Mouse (Mus musculus) frontal cortex, postnatal 14 days (tissue): ENCODE results near the gene Mcemp1.

Experiments
- DNase-seq, 2 experiments: peaks; one replicate each; pipeline ENCODE4 v3.0.0; 2022; ENCODE audit warnings: low spot score in 2 of 2

The Mcemp1 gene

DNA sequence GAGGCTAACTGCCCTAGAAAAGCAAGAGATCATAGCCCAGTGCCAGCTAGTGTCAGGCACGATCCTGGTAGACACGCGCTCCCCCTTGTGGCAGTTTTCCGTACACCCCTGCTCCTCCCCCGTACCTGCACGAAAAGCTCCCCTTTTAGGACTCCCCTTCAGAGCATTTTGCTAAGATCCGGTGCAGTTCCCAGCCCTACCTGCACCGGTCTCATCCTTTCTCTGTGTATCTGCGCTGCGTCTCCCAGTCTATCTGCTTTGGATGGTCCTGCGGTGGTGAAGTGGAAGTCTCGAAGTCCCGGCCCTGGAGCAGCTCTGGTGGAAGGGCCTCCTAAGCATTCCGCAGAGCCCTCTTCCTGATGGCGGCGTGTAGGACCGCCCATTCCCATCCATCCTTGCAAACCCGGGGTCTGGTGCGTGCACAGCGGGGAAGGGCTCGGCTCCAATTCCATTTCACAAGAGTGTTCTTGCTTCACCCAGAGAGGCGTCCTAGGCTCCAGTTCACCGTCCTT lies 6.5 kb downstream of the Mcemp1 start, which contains the start of gene Fcor:
Gene Fcor (minus strand): TSS at position 383 of the 512 bp plus-strand sequence.
- DNase-seq: peak; percentile 75 to 86

GRCm38 (mm10) chr8:3674671-3675070 lies 9.1 kb downstream of the Mcemp1 start:
- no peak for DNase-seq

GRCm38 (mm10) chr8:3676131-3676992 lies 10.8 kb downstream of the Mcemp1 start, which contains the start of gene Trappc5:
Gene Trappc5 (plus strand): TSS chr8:3676299.
- peak; percentile 88 to 94 for DNase-seq

DNA sequence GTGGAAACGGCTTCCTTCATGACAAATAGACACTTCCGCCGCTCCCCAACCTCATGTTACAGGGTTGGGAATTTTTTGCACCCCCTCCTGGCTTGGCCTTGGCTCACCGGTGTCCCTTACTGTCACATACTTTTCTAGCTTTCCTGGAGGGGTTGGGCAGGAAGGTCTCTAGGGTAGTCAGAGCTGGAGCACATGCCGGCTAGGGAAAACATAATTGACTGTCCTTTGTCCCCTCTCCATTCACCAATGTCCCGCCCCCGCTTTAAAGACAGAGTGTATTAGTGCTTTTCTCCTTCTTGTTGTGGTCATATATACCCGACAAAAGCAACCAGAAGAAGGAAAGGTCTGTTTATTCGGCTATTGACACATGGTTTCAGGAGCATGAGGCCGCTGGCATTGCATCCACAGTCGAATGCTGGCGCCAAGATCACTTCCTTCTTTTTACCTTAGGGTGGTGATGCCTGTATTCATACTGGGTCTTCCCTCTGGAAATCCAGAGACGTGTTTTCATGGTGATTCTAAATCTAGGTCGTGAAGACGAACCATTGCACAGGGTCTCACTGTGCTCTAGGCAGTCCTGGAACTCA lies 11.5 kb downstream of the Mcemp1 start:
- DNase-seq: no peak

- no peak for DNase-seq
These were observed 13.3 kb downstream of the Mcemp1 start for GRCm38 (mm10) chr8:3678831-3679230.

- DNase-seq: no peak
These were observed 13.7 kb downstream of the Mcemp1 start for GRCm38 (mm10) chr8:3679236-3679635.

GRCm38 (mm10) chr8:3679656-3680055 lies 14.1 kb downstream of the Mcemp1 start:
- no peak for DNase-seq

DNA sequence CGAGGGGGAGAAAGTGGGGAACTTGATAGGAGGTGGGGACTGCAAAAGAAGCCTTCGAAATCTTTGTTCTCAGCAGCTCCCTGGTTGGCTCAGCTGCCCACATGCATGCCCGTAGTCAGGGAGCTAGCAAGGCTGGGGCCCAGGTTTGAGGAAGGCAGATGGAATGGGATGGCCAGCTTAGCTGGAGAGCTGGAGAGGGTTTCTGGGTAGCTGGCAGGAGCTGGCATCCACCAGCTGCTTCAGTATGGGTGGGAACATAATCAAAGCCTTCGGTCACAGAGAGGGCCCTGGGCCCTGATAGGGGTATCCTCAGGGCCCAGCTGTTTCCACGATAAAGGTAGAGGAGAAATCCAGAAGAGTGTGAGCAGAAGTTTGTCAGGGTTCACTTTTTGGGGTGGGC lies 16.9 kb downstream of the Mcemp1 start:
- DNase-seq: no peak

DNA sequence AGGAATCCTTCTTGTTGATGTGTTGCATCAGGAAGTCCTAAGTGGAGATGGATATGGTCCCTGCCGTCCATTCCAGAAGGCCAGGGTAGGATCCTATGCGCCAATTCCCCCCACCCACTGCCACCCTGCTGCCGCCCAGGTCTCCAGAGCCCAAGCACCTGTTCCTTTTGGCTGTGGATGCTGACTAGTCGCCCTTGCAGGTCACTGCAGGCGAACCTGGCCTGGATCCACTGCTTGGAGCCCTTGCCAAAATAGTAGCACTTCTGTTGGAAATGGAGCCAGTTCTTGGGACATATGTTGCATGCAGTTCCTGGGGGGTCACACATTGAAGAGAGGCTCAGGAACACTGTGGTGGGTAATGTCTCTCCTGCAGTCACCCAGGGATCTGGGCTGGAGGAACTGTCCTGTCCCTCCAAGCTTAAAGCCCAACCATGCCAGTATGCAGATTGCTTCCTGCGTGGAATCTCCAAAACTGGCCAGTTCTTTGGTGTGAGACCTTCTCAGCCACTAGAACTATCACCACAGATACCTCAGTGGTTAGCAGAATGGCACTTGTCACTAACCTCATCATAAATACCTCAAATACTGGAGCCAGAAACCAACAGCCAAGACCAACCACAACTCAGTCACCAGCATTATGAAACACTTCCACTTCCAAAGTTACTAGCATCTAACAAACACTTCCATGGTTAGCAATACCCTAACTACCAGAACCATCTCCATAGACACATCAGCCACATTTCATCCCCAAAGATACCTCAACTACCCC lies 18.0 kb downstream of the Mcemp1 start:
- DNase-seq: no peak

DNA sequence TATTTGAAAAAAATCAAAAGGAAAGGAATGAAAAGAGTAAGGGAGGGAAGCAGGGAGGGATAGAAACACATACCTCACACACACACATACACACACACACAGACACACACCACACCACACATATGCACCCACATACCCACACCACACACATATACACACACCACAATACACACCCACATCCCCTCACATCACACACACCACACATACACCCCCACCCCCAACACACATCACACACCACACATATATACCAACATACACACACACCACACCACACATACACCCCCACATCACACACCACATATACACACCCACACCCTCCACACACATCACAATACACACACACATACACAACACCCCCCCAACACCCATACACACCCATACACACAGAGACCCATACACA lies 19.0 kb downstream of the Mcemp1 start:
- DNase-seq: no peak

GRCm38 (mm10) chr8:3685422-3685821 lies 19.9 kb downstream of the Mcemp1 start:
- no peak for DNase-seq

DNA sequence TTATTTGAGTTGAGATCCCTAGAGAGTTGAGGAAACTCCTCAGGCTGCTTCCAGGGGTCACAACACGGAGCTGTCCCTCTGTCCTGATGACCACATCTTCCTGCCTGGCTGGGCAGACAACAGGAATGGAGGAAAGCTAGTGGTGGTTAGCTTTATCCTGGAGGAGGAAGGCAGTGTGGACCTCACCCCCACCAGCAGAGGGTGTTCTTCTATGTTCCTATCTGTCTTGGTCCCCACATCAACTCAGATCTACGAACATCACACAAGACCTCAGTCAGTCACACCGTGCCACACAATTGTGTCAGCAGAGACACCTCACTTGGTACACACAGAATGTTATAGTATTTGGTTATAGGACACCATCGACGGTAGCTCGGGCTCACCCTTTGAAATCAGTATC lies 22.0 kb downstream of the Mcemp1 start:
- no peak for DNase-seq

- DNase-seq: no peak
These were observed 25.2 kb downstream of the Mcemp1 start for GRCm38 (mm10) chr8:3690774-3691173.

DNA sequence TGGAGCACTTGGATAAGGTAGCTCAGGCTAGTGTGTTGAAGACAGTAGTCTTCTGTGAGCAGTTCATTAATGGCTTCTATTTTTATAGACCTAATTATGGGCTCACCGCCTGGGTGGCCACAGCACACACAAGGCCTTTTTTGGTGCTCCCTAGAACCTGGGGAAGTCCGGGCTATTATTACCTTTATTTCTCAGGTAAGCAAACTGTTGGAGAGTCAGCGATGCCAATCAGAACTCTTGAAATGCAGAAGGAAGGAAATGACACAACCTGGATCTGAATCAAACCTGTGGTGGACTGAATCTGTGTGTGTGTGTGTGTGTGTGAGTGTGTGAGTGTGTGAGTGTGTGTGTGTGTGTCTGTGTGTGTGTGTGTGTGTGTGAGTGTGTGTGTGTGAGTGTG lies 28.6 kb downstream of the Mcemp1 start, which contains the start of gene Fcer2a:
Gene Fcer2a (minus strand): TSS at position 55 of the 400 bp plus-strand sequence.
- DNase-seq: no peak

GRCm38 (mm10) chr8:3701491-3701890 lies 35.9 kb downstream of the Mcemp1 start:
- no peak for DNase-seq

DNA sequence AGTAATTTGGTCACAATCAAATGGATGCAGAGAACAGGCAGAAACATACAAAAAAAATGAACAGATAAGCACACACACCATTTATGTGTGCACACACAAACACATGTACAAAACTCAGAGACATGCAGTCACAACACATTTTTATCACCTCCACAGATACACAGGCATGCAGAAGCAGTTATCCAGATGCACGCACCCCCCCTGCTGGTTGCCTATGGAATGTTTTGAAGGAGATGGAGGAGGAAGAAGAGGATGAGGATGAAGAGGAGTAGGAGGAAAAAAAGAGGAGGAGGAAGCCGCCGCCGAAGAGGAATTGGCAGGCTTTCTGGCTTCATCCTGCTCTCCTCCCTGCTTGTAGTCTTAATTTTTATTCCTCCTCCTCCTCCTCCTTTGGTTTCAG lies 40.2 kb downstream of the Mcemp1 start:
- DNase-seq: no peak

- DNase-seq: no peak
These were observed 42.1 kb downstream of the Mcemp1 start for GRCm38 (mm10) chr8:3707611-3708010.

- DNase-seq: no peak
These were observed 44.8 kb downstream of the Mcemp1 start for GRCm38 (mm10) chr8:3710312-3710711.

- DNase-seq: no peak
These were observed 46.1 kb downstream of the Mcemp1 start for GRCm38 (mm10) chr8:3711646-3712045.

GRCm38 (mm10) chr8:3717321-3717954 lies 51.9 kb downstream of the Mcemp1 start:
- DNase-seq: no peak

DNA sequence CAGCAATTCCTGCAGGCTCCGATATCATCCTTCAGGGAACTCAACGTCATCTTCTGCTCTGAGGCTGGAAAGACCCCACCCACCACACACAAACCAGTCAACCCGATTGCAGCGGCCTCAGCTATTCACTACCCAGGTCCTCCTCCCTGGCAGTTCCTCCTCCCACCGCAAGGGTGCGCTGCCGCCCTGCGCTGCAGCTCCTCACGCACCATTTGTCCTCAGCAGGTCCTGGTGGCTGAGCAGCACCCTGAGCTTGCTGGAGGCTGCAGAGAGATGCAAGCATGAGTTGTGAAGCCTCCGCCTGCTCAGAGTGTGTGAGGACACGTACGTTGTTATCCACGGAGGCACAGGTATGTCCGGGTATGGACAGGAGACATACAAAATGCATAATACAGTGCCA lies 53.0 kb downstream of the Mcemp1 start:
- DNase-seq: peak; percentile 25 to 49
